14 mouse cellular contexts compared by ENCODE assay signal in genomic region chr3:65860903-65861302, GRCm38 (mm10).
DNase-seq lines count a peak whose midpoint lies in the region; ATAC-seq lines count a peak whose summit lies in the region.
"Had no signal": no experiment of that assay in that cellular context is flagged by ENCODE, and none has a peak within 500 bp of the region (broad histone marks: within the 10 kb centered on the region; RNA-seq: fewer than 3 reads in every experiment).

No protein-coding gene starts in this region.

- H3K4me3 ChIP-seq in forebrain, embryonic 10.5 days = no peak overlapping the region
- H3K4me3 ChIP-seq in forebrain, embryonic 14.5 days (ENCODE audit: low read depth, low read length) = no peak overlapping the region
- H3K4me3 ChIP-seq: layer of hippocampus, adult 2 months; megakaryocyte, embryonic 14.5 days had no signal

- no peak for DNase-seq in forebrain, embryonic 10.5 days (ENCODE audit: extremely low spot score, low spot score)
- DNase-seq in forebrain, embryonic 14.5 days (ENCODE audit: low spot score) = no peak
- peak; percentile 23 for DNase-seq in kidney, adult 11 months
- no peak for DNase-seq in kidney, adult 18-20 months
- peak; percentile 20 to 33 for DNase-seq in kidney, adult 8-10 months
- DNase-seq in kidney, postnatal 25 days = peak; percentile 25 to 70
- DNase-seq in thymus, postnatal 10 days (ENCODE audit: low spot score in 2 of 2) = no peak
- no peak for DNase-seq in MN1 (ENCODE audit: low spot score)
- DNase-seq: adrenal gland, adult 2 months; B cell, adult 2 months; cerebellum, adult 8-10 months had no signal

- H3K9me3 ChIP-seq in forebrain, embryonic 10.5 days = peaks cover 4% of the 10 kb centered on the region
- no peaks in the 10 kb centered on the region for H3K9me3 ChIP-seq in forebrain, embryonic 14.5 days (replicated peaks; ENCODE audit: control insufficient read depth, low read length)

- H3K27me3 ChIP-seq in forebrain, embryonic 10.5 days (ENCODE audit: poor library complexity, severe bottlenecking) = peaks cover 59% of the 10 kb centered on the region
- H3K27me3 ChIP-seq in forebrain, embryonic 14.5 days (replicated peaks; ENCODE audit: control insufficient read depth, insufficient read depth, low read length) = no peaks in the 10 kb centered on the region; the same call in 1 of the 2 replicates

- no peak for ATAC-seq in forebrain, embryonic 14.5 days
- ATAC-seq: inflammation-experienced regulatory T-cells, adult 6 months had no signal

- no peak overlapping the region for H3K4me2 ChIP-seq in forebrain, embryonic 14.5 days (ENCODE audit: low read length)

- 9% methylated on average over 4 of the region's 4 CpGs for WGBS in forebrain, embryonic 10.5 days
- 32% methylated on average over 4 of the region's 4 CpGs for WGBS in forebrain, embryonic 14.5 days

- H3K27ac ChIP-seq in forebrain, embryonic 10.5 days = peak overlapping the region; percentile 58
- no peak overlapping the region for H3K27ac ChIP-seq in forebrain, embryonic 14.5 days (ENCODE audit: low read depth, low read length)
- H3K27ac ChIP-seq: layer of hippocampus, adult 2 months had no signal

- H3K9ac ChIP-seq in forebrain, embryonic 14.5 days (ENCODE audit: low read length) = no peak overlapping the region

- H3K36me3 ChIP-seq in forebrain, embryonic 10.5 days (replicated peaks) = no peaks in the 10 kb centered on the region; the same call in 1 of the 2 replicates
- no peaks in the 10 kb centered on the region for H3K36me3 ChIP-seq in forebrain, embryonic 14.5 days (ENCODE audit: control insufficient read depth, insufficient read depth, low read length)

- peaks cover 72% of the 10 kb centered on the region for H3K4me1 ChIP-seq in forebrain, embryonic 10.5 days
- peaks cover 20% of the 10 kb centered on the region for H3K4me1 ChIP-seq in forebrain, embryonic 14.5 days (ENCODE audit: control insufficient read depth, insufficient read depth, low read length)

Comparison
In these comparisons a context has a peak if more than half of its experiments do, and no peak if none do; other contexts are left out.
1. DNase-seq: peak in kidney, adult 11 months (single experiment), kidney, adult 8-10 months (2 of 2) and kidney, postnatal 25 days (2 of 2); none in forebrain, embryonic 10.5 days (single experiment), forebrain, embryonic 14.5 days (single experiment), kidney, adult 18-20 months (single experiment), thymus, postnatal 10 days (0 of 2) and MN1 (single experiment).